ENCODE assay signal across 10 mouse cellular contexts in the genomic region with DNA sequence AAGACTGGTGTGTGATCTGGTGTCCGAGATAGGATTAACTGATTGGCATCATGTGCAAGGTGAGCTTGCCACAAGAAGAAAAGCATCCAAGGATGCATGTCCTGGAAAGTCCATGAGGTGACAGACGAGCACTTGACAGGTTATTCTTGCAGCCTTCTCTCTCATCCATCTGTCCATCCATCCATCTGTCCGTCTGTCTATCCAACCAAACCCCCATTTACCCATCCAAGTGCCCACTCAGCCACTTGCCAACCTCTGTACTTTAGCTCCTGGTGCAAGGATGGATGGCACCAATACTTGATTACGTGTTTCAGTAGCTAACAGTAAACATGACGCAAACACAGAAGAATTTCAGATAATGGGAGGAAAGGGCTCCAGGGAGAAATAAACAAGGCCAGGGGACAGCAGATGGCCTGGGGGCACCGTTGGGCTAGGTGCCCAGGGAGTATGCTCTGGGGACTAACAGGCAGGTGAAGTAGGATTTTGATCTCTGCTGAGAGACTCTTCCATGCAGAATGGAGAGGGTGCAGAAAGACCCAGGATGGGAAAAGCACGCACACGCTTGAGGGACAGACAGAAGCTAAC.
DNase-seq lines count a peak whose midpoint lies in the region; ATAC-seq and TF ChIP-seq lines count a peak whose summit lies in the region.
"Had no signal": no experiment of that assay in that cellular context is flagged by ENCODE, and none has a peak within 500 bp of the region (broad histone marks: within the 10 kb centered on the region; RNA-seq: fewer than 3 reads in every experiment).

No protein-coding gene starts in this region.

- no peak for TF ChIP-seq CTCF in liver, postnatal 0 days (IDR thresholded peaks at IDR 0.05; ENCODE audit: low read depth)
- TF ChIP-seq CTCF in cerebellum, adult 2 months (IDR thresholded peaks at IDR 0.05; ENCODE audit: borderline replicate concordance, insufficient read depth, low read depth, low read length): no peak
- no peak for TF ChIP-seq CTCF in forebrain, postnatal 0 days (IDR thresholded peaks at IDR 0.05; ENCODE audit: low read depth)

- no peak overlapping the region for H3K4me3 ChIP-seq in heart, embryonic 13.5 days
- H3K4me3 ChIP-seq in liver, postnatal 0 days (ENCODE audit: low read depth, low read length): no peak overlapping the region
- H3K4me3 ChIP-seq in liver, embryonic 12.5 days: no peak overlapping the region
- H3K4me3 ChIP-seq in cerebellum, adult 2 months (replicated peaks; ENCODE audit: insufficient read depth, low read depth, low read length): no peak overlapping the region
- no peak overlapping the region for H3K4me3 ChIP-seq in forebrain, postnatal 0 days (ENCODE audit: low read depth, low read length)

- no peak overlapping the region for H3K4me2 ChIP-seq in heart, embryonic 13.5 days
- H3K4me2 ChIP-seq in liver, postnatal 0 days (ENCODE audit: low read depth, low read length): no peak overlapping the region
- H3K4me2 ChIP-seq in liver, embryonic 12.5 days: no peak overlapping the region
- H3K4me2 ChIP-seq in forebrain, postnatal 0 days (ENCODE audit: low read depth): no peak overlapping the region
- H3K4me2 ChIP-seq: midbrain, embryonic 11.5 days had no signal

- H3K27me3 ChIP-seq in heart, embryonic 13.5 days (replicated peaks): no peaks in the 10 kb centered on the region
- no peaks in the 10 kb centered on the region for H3K27me3 ChIP-seq in liver, postnatal 0 days (ENCODE audit: insufficient read depth, low read length)
- H3K27me3 ChIP-seq in liver, embryonic 12.5 days (replicated peaks): no peaks in the 10 kb centered on the region
- H3K27me3 ChIP-seq in cerebellum, adult 2 months (ENCODE audit: control insufficient read depth, insufficient read depth, low read length): no peaks in the 10 kb centered on the region
- H3K27me3 ChIP-seq in forebrain, postnatal 0 days (ENCODE audit: insufficient read depth, low read length): no peaks in the 10 kb centered on the region

- no peak for TF ChIP-seq EP300 in liver, postnatal 0 days (IDR thresholded peaks at IDR 0.05; ENCODE audit: low read depth)

- peaks cover 53% of the 10 kb centered on the region for H3K4me1 ChIP-seq in heart, embryonic 13.5 days
- peaks cover 22% of the 10 kb centered on the region for H3K4me1 ChIP-seq in liver, postnatal 0 days (ENCODE audit: insufficient read depth)
- peaks cover 24% of the 10 kb centered on the region for H3K4me1 ChIP-seq in liver, embryonic 12.5 days
- H3K4me1 ChIP-seq in cerebellum, adult 2 months (ENCODE audit: control insufficient read depth, insufficient read depth, low read length): peaks cover 40% of the 10 kb centered on the region
- H3K4me1 ChIP-seq in forebrain, postnatal 0 days (ENCODE audit: insufficient read depth): 0 out of 2 replicates have a peak, but pooled peaks cover 2% of the 10 kb centered on the region

- peak overlapping the region; percentile 59 for H3K27ac ChIP-seq in heart, embryonic 13.5 days (replicated peaks)
- H3K27ac ChIP-seq in liver, postnatal 0 days (ENCODE audit: low read depth): peak overlapping the region; percentile 62
- no peak overlapping the region for H3K27ac ChIP-seq in liver, embryonic 12.5 days
- peak overlapping the region; percentile 97 for H3K27ac ChIP-seq in cerebellum, adult 2 months (ENCODE audit: insufficient read depth, low read length)
- H3K27ac ChIP-seq in forebrain, postnatal 0 days (ENCODE audit: low read depth, low read length): peak overlapping the region; percentile 16; the same call in 1 of the 2 replicates

- no peak for TF ChIP-seq POLR2A in cerebellum, adult 2 months (IDR thresholded peaks at IDR 0.05; ENCODE audit: borderline replicate concordance, insufficient read depth, low read length)

- H3K9me3 ChIP-seq in heart, embryonic 13.5 days: no peaks in the 10 kb centered on the region
- no peaks in the 10 kb centered on the region for H3K9me3 ChIP-seq in liver, postnatal 0 days (ENCODE audit: low read length)
- no peaks in the 10 kb centered on the region for H3K9me3 ChIP-seq in liver, embryonic 12.5 days (replicated peaks)
- no peaks in the 10 kb centered on the region for H3K9me3 ChIP-seq in forebrain, postnatal 0 days (ENCODE audit: low read length)

- H3K9ac ChIP-seq in heart, embryonic 13.5 days: no peak overlapping the region
- no peak overlapping the region for H3K9ac ChIP-seq in liver, postnatal 0 days (replicated peaks)
- H3K9ac ChIP-seq in liver, embryonic 12.5 days: no peak overlapping the region
- H3K9ac ChIP-seq in forebrain, postnatal 0 days: no peak overlapping the region

- no peak for DNase-seq in heart, adult 11 months
- no peak for DNase-seq in liver, postnatal 0 days
- DNase-seq in cerebellum, adult 2 months: peak; percentile 70 to 72
- no peak for DNase-seq in forebrain, postnatal 0 days
- DNase-seq in c-Kit-positive CD71-positive TER-119-positive erythroid progenitor cells, embryonic 14.5 days (ENCODE audit: low spot score): no peak
- DNase-seq in right cerebral cortex, adult 18-20 months: no peak
- DNase-seq: thymus, postnatal 4 days had no signal

- 60% methylated on average over 8 of the region's 8 CpGs for WGBS in heart, embryonic 13.5 days
- 57% methylated on average over 8 of the region's 8 CpGs for WGBS in liver, postnatal 0 days (ENCODE audit: insufficient replicate concordance)
- 49% methylated on average over 8 of the region's 8 CpGs for WGBS in liver, embryonic 12.5 days (ENCODE audit: insufficient replicate concordance)
- 17% methylated on average over 8 of the region's 8 CpGs for WGBS in cerebellum, adult 2 months
- 72% methylated on average over 8 of the region's 8 CpGs for WGBS in forebrain, postnatal 0 days

- peaks cover 5% of the 10 kb centered on the region for H3K36me3 ChIP-seq in heart, embryonic 13.5 days
- no peaks in the 10 kb centered on the region for H3K36me3 ChIP-seq in liver, postnatal 0 days (replicated peaks; ENCODE audit: insufficient read depth, low read length)
- no peaks in the 10 kb centered on the region for H3K36me3 ChIP-seq in liver, embryonic 12.5 days
- H3K36me3 ChIP-seq in forebrain, postnatal 0 days (ENCODE audit: insufficient read depth): 0 out of 2 replicates have a peak, but pooled peaks cover 2% of the 10 kb centered on the region

- no peak for ATAC-seq in heart, embryonic 13.5 days (ENCODE audit: extremely low read depth, insufficient number of reproducible peaks, low FRiP score, low TSS enrichment)
- peak; percentile 40 for ATAC-seq in liver, postnatal 0 days
- no peak for ATAC-seq in liver, embryonic 12.5 days
- 0 out of 2 replicates have a peak, but pooled peaks have one; percentile 8 for ATAC-seq in forebrain, postnatal 0 days

Comparison
In these comparisons a context has a peak if more than half of its experiments do, and no peak if none do; other contexts are left out.
1. ATAC-seq: peak in liver, postnatal 0 days (single experiment) and forebrain, postnatal 0 days (single experiment); none in heart, embryonic 13.5 days (single experiment) and liver, embryonic 12.5 days (single experiment).
2. DNase-seq: peak in cerebellum, adult 2 months (2 of 2); none in heart, adult 11 months (single experiment), liver, postnatal 0 days (single experiment), forebrain, postnatal 0 days (single experiment), c-Kit-positive CD71-positive TER-119-positive erythroid progenitor cells, embryonic 14.5 days (single experiment) and right cerebral cortex, adult 18-20 months (single experiment).